Mouse (Mus musculus) C2C12 (cell line): ENCODE measurements around the gene Mob3b. TPM values are rescaled to one million over a fixed set of nuclear protein-coding genes. Genes with fewer than 3 reads are reported as not detected.

ENCODE experiments used
- H3K27me3 ChIP-seq: one replicate; pipeline ENCODE4 v1.6.1; 2011; ENCODE audit not compliant: control insufficient read depth, insufficient read depth, insufficient read length
- H3K36me3 ChIP-seq: one replicate; pipeline ENCODE4 v1.6.1; 2011; ENCODE audit not compliant: control insufficient read depth, insufficient read depth
- H3K4me3 ChIP-seq: one replicate; pipeline ENCODE4 v1.5.1; 2011; ENCODE audit warnings: mild to moderate bottlenecking, control low read depth; ENCODE audit not compliant: poor library complexity, insufficient read depth, severe bottlenecking
- H3K79me2 ChIP-seq: one replicate; pipeline ENCODE4 v1.6.1; 2011; ENCODE audit not compliant: control insufficient read depth, insufficient read depth
- H3K79me3 ChIP-seq: one replicate; pipeline ENCODE4 v1.6.1; 2011; ENCODE audit warnings: low read depth, control low read depth
- H3ac ChIP-seq: one replicate; pipeline ENCODE3; 2011; ENCODE audit warnings: low read depth; ENCODE audit not compliant: control insufficient read depth, insufficient read length
- CEBPB ChIP-seq: IDR thresholded peaks from one replicate; pipeline ENCODE4 v1.6.1; 2011; ENCODE audit warnings: low read depth, mild to moderate bottlenecking, control low read depth, moderate library complexity
- CTCF ChIP-seq: IDR thresholded peaks from one replicate; pipeline ENCODE4 v1.5.1; 2011; ENCODE audit not compliant: control insufficient read depth, insufficient read depth, insufficient read length
- FOSL1 ChIP-seq: IDR thresholded peaks from one replicate; pipeline ENCODE4 v1.8.0; 2011; ENCODE audit warnings: mild to moderate bottlenecking, low read length; ENCODE audit not compliant: poor library complexity, insufficient read depth, severe bottlenecking
- MAX ChIP-seq: IDR thresholded peaks from one replicate; pipeline ENCODE4 v1.6.1; 2011; ENCODE audit warnings: mild to moderate bottlenecking, control low read depth
- MYOD1 ChIP-seq: IDR thresholded peaks from one replicate; pipeline ENCODE4 v1.6.1; 2011; ENCODE audit warnings: low read depth; ENCODE audit not compliant: control insufficient read depth, insufficient read length
- MYOG ChIP-seq: IDR thresholded peaks from one replicate; pipeline ENCODE4 v1.6.1; 2011; ENCODE audit not compliant: control insufficient read depth, insufficient read length; ENCODE audit errors: extremely low read depth
- USF1 ChIP-seq: IDR thresholded peaks from one replicate; pipeline ENCODE4 v1.6.1; 2011; ENCODE audit warnings: low read depth, mild to moderate bottlenecking, control low read depth, moderate library complexity
- polyA plus RNA-seq: library from polyadenylated mRNA; unstranded; fragments of >200 nt; fragmentation: generic; extraction: Trizol; gene quantifications from one replicate; pipeline ENCODE4 v1.2.1, GENCODE M21; 2012; ENCODE audit warnings: missing spikeins

Mob3b gene
- polyA plus RNA-seq, 1 experiment, result 0.18 TPM

GRCm38 (mm10) chr4:34984377-34984776 lies 172.9 kb downstream of the Mob3b start:
- Histone ChIP-seq H3K36me3 (no peaks in the 10 kb centered on the region), H3ac (no peak overlapping the region), H3K27me3 (no peaks in the 10 kb centered on the region), H3K4me3 (no peak overlapping the region), H3K79me3 (no peaks in the 10 kb centered on the region), H3K79me2 (no peaks in the 10 kb centered on the region)
- TF ChIP-seq CTCF, result no peak
- TF ChIP-seq FOSL1, result no peak
- no peak for TF ChIP-seq MYOD1
- no peak for TF ChIP-seq MYOG
- no peak for TF ChIP-seq USF1
- TF ChIP-seq MAX, result no peak
- TF ChIP-seq CEBPB, result no peak

GRCm38 (mm10) chr4:34983511-34983910 lies 173.8 kb downstream of the Mob3b start:
- Histone ChIP-seq H3K4me3 (peak overlapping the region; percentile 2), H3K79me2 (no peaks in the 10 kb centered on the region), H3K27me3 (no peaks in the 10 kb centered on the region), H3K79me3 (no peaks in the 10 kb centered on the region), H3K36me3 (no peaks in the 10 kb centered on the region), H3ac (no peak overlapping the region)
- no peak for TF ChIP-seq MYOD1
- no peak for TF ChIP-seq FOSL1
- no peak for TF ChIP-seq CEBPB
- TF ChIP-seq MYOG, result no peak
- TF ChIP-seq CTCF, result no peak
- TF ChIP-seq MAX, result no peak
- no peak for TF ChIP-seq USF1

- TF ChIP-seq MYOG, result no peak
- TF ChIP-seq USF1, result no peak
- no peak for TF ChIP-seq CEBPB
- TF ChIP-seq MYOD1, result no peak
- TF ChIP-seq CTCF, result no peak
- H3K27me3 ChIP-seq, result no peaks in the 10 kb centered on the region
- no peak overlapping the region for H3ac ChIP-seq
- H3K4me3 ChIP-seq, result no peak overlapping the region
- H3K79me3 ChIP-seq, result no peaks in the 10 kb centered on the region
- H3K36me3 ChIP-seq, result no peaks in the 10 kb centered on the region
- no peaks in the 10 kb centered on the region for H3K79me2 ChIP-seq
These were observed 175.7 kb downstream of the Mob3b start for GRCm38 (mm10) chr4:34981301-34982172.

- H3K79me2 ChIP-seq, result no peaks in the 10 kb centered on the region
- no peak overlapping the region for H3ac ChIP-seq
- H3K4me3 ChIP-seq, result no peak overlapping the region
- no peaks in the 10 kb centered on the region for H3K79me3 ChIP-seq
- no peak for TF ChIP-seq MYOG
- TF ChIP-seq USF1, result no peak
- no peak for TF ChIP-seq FOSL1
- TF ChIP-seq MYOD1, result no peak
- no peak for TF ChIP-seq MAX
- TF ChIP-seq CTCF, result no peak
- TF ChIP-seq CEBPB, result no peak
- no peaks in the 10 kb centered on the region for H3K36me3 ChIP-seq
- H3K27me3 ChIP-seq, result no peaks in the 10 kb centered on the region
These were observed 176.7 kb downstream of the Mob3b start for GRCm38 (mm10) chr4:34980461-34981039.

- Histone ChIP-seq H3ac (no peak overlapping the region), H3K27me3 (no peaks in the 10 kb centered on the region), H3K4me3 (no peak overlapping the region), H3K36me3 (no peaks in the 10 kb centered on the region), H3K79me3 (no peaks in the 10 kb centered on the region), H3K79me2 (no peaks in the 10 kb centered on the region)
- TF ChIP-seq CTCF (no peak), FOSL1 (no peak), MYOG (no peak), MYOD1 (no peak), MAX (no peak), USF1 (no peak), CEBPB (no peak)
These were observed 180.2 kb downstream of the Mob3b start for GRCm38 (mm10) chr4:34976916-34977702.
